Mouse (Mus musculus): ENCODE measurements around the gene Apba1. TPM values are rescaled to one million over a fixed set of nuclear protein-coding genes. Genes with fewer than 3 reads are reported as not detected.

Gene Apba1
- total and polyA plus RNA-seq, 2 experiments from 2014 or later: 0.36 to 2.4 TPM

GRCm38 (mm10) chr19:23893093-23893889, 134.6 kb downstream of the Apba1 start:
- H3K27me3 ChIP-seq (ENCODE audit: control insufficient read depth, insufficient read depth, low read length): peaks cover 31% of the 10 kb centered on the region

GRCm38 (mm10) chr19:23893946-23894345, 135.3 kb downstream of the Apba1 start:
- H3K27me3 ChIP-seq (ENCODE audit: control insufficient read depth, insufficient read depth, low read length): peaks cover 31% of the 10 kb centered on the region
- no peak overlapping the region for H3K27ac ChIP-seq (ENCODE audit: low read depth)
- DNase-seq (ENCODE audit: low spot score) (no peak), ATAC-seq (ENCODE audit: insufficient read depth, low read depth) (no peak)
- 0 out of 2 replicates have a peak, but pooled peaks cover 4% of the 10 kb centered on the region for H3K4me1 ChIP-seq (ENCODE audit: control insufficient read depth, insufficient read depth)
- no peak overlapping the region for H3K4me2 ChIP-seq (ENCODE audit: low read depth, low read length)
- no peak overlapping the region for H3K9ac ChIP-seq (replicated peaks; ENCODE audit: low read depth, low read length)
- no peak for TF ChIP-seq CTCF (IDR thresholded peaks at IDR 0.05; ENCODE audit: low read depth)
- TF ChIP-seq EP300 (IDR thresholded peaks at IDR 0.05; ENCODE audit: low read depth): no peak
- 76% methylated on average over 9 of the region's 9 CpGs for WGBS
- no peaks in the 10 kb centered on the region for H3K36me3 ChIP-seq (replicated peaks; ENCODE audit: control insufficient read depth, insufficient read depth, low read length)
- H3K9me3 ChIP-seq (replicated peaks; ENCODE audit: control insufficient read depth, low read length): no peaks in the 10 kb centered on the region
- H3K4me3 ChIP-seq (ENCODE audit: low read depth, low read length): no peak overlapping the region

More at GRCm38 (mm10) chr19:23893093-23893889, 134.6 kb downstream of the Apba1 start:
- no peaks in the 10 kb centered on the region for H3K9me3 ChIP-seq (replicated peaks; ENCODE audit: control insufficient read depth, low read length)
- H3K4me3 ChIP-seq (ENCODE audit: low read depth, low read length): peak overlapping the region; percentile 41
- H3K9ac ChIP-seq (replicated peaks; ENCODE audit: low read depth, low read length): no peak overlapping the region
- no peak overlapping the region for H3K27ac ChIP-seq (ENCODE audit: low read depth)
- no peaks in the 10 kb centered on the region for H3K36me3 ChIP-seq (replicated peaks; ENCODE audit: control insufficient read depth, insufficient read depth, low read length)
- WGBS: 18% methylated on average over 100 of the region's 110 CpGs
- H3K4me1 ChIP-seq (ENCODE audit: control insufficient read depth, insufficient read depth): 0 out of 2 replicates have a peak, but pooled peaks cover 4% of the 10 kb centered on the region
- peak; percentile 63 for DNase-seq (ENCODE audit: low spot score)
- no peak for TF ChIP-seq CTCF (IDR thresholded peaks at IDR 0.05; ENCODE audit: low read depth)
- ATAC-seq (ENCODE audit: insufficient read depth, low read depth): peak; percentile 81
- H3K4me2 ChIP-seq (ENCODE audit: low read depth, low read length): peak overlapping the region; percentile 59

DNA sequence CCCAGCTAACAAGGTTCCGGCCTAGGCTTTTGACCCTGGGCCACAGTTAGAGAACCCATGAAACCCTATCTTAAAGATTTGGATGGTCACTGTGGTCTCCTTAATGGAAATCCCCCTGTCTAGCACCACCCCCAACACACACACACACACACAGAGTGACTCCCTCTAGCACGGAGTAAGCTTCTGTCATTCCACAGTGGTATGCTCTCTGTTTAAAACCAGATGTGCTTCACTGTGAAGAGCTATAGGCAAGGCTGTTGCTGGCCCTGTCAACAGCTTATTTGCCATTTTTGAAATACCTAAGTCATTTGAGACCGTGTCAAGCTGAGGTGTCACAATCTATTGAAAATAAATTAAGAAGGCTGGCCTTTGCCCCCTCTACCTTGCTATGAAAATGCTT, 136.1 kb downstream of the Apba1 start:
- ATAC-seq (ENCODE audit: insufficient read depth, low read depth) (no peak), DNase-seq (ENCODE audit: low spot score) (no peak)
- peaks cover 31% of the 10 kb centered on the region for H3K27me3 ChIP-seq (ENCODE audit: control insufficient read depth, insufficient read depth, low read length)
- no peaks in the 10 kb centered on the region for H3K9me3 ChIP-seq (replicated peaks; ENCODE audit: control insufficient read depth, low read length)
- no peaks in the 10 kb centered on the region for H3K36me3 ChIP-seq (replicated peaks; ENCODE audit: control insufficient read depth, insufficient read depth, low read length)
- H3K4me2 ChIP-seq (ENCODE audit: low read depth, low read length): no peak overlapping the region
- no peak overlapping the region for H3K4me3 ChIP-seq (ENCODE audit: low read depth, low read length)
- H3K9ac ChIP-seq (replicated peaks; ENCODE audit: low read depth, low read length): no peak overlapping the region
- WGBS: 64% methylated on average over 3 of the region's 3 CpGs
- no peak overlapping the region for H3K27ac ChIP-seq (ENCODE audit: low read depth)
- 0 out of 2 replicates have a peak, but pooled peaks cover 4% of the 10 kb centered on the region for H3K4me1 ChIP-seq (ENCODE audit: control insufficient read depth, insufficient read depth)
- no peak for TF ChIP-seq CTCF (IDR thresholded peaks at IDR 0.05; ENCODE audit: low read depth)

- 58% methylated on average over 8 of the region's 8 CpGs for WGBS
- no peak overlapping the region for H3K27ac ChIP-seq (ENCODE audit: low read depth)
- no peak for TF ChIP-seq EP300 (IDR thresholded peaks at IDR 0.05; ENCODE audit: low read depth)
- TF ChIP-seq CTCF (IDR thresholded peaks at IDR 0.05; ENCODE audit: low read depth): no peak
- peaks cover 27% of the 10 kb centered on the region for H3K27me3 ChIP-seq (ENCODE audit: control insufficient read depth, insufficient read depth, low read length)
- H3K4me3 ChIP-seq (ENCODE audit: low read depth, low read length): no peak overlapping the region
- ATAC-seq (ENCODE audit: insufficient read depth, low read depth): no peak
- H3K36me3 ChIP-seq (replicated peaks; ENCODE audit: control insufficient read depth, insufficient read depth, low read length): no peaks in the 10 kb centered on the region
- H3K9ac ChIP-seq (replicated peaks; ENCODE audit: low read depth, low read length): no peak overlapping the region
- H3K4me2 ChIP-seq (ENCODE audit: low read depth, low read length): no peak overlapping the region
- no peaks in the 10 kb centered on the region for H3K9me3 ChIP-seq (replicated peaks; ENCODE audit: control insufficient read depth, low read length)
- DNase-seq (ENCODE audit: low spot score): no peak
- 0 out of 2 replicates have a peak, but pooled peaks cover 4% of the 10 kb centered on the region for H3K4me1 ChIP-seq (ENCODE audit: control insufficient read depth, insufficient read depth)
Observed at GRCm38 (mm10) chr19:23896915-23897314, 138.2 kb downstream of the Apba1 start.

- no peak for DNase-seq (ENCODE audit: low spot score)
- WGBS: 66% methylated on average over 11 of the region's 11 CpGs
Observed at GRCm38 (mm10) chr19:23898501-23898900, 139.8 kb downstream of the Apba1 start.

More at GRCm38 (mm10) chr19:23898501-23898900, 139.8 kb downstream of the Apba1 start:
- Histone ChIP-seq H3K27me3 (ENCODE audit: control insufficient read depth, insufficient read depth, low read length) (peaks cover 11% of the 10 kb centered on the region), H3K27ac (ENCODE audit: low read depth) (no peak overlapping the region), H3K4me2 (ENCODE audit: low read depth, low read length) (no peak overlapping the region), H3K4me1 (ENCODE audit: control insufficient read depth, insufficient read depth) (no peaks in the 10 kb centered on the region), H3K9me3 (replicated peaks; ENCODE audit: control insufficient read depth, low read length) (no peaks in the 10 kb centered on the region), H3K9ac (replicated peaks; ENCODE audit: low read depth, low read length) (no peak overlapping the region), H3K4me3 (ENCODE audit: low read depth, low read length) (no peak overlapping the region), H3K36me3 (replicated peaks; ENCODE audit: control insufficient read depth, insufficient read depth, low read length) (no peaks in the 10 kb centered on the region)
- ATAC-seq (ENCODE audit: insufficient read depth, low read depth): no peak
- TF ChIP-seq EP300 (IDR thresholded peaks at IDR 0.05; ENCODE audit: low read depth) (no peak), CTCF (IDR thresholded peaks at IDR 0.05; ENCODE audit: low read depth) (no peak)
